Mouse (Mus musculus) gastrocnemius, postnatal 4 days (tissue): ENCODE results near the gene Iqcg. TPM values are rescaled to one million over a fixed set of nuclear protein-coding genes. Genes with fewer than 3 reads are reported as not detected.
"Not testable (repeated sequence)": the region's sequence is repeated elsewhere in the genome, so short reads cannot be mapped to it uniquely, and the experiment has no call there.

Experiments used
- DNase-seq, 2 experiments: peaks; one replicate each; pipeline ENCODE4 v3.0.0; 2021 to 2022; ENCODE audit warnings: low spot score in 2 of 2, mixed read lengths in 2 of 2
- long read RNA-seq, 2 experiments: library from polyadenylated mRNA; stranded (forward); transcript quantifications; one replicate each; pipeline ENCODE4 v2.0.0; 2021
- total RNA-seq, 2 experiments: library from RNA; stranded (reverse); gene quantifications; 2 replicates each; pipeline ENCODE4 v1.2.3; 2021

Iqcg gene
- total RNA-seq, result 1 to 10 TPM; 2.1 to 2.2 TPM
- long read RNA-seq, experiment 1, partial matches to known transcripts, result 2 of 3 reads
- long read RNA-seq, experiment 1, other reads (novel, unspliced or antisense), result 1 of 3 reads
- long read RNA-seq, experiment 2, partial matches to known transcripts, result 0 of 1 reads
- long read RNA-seq, experiment 2, other reads (novel, unspliced or antisense), result 1 of 1 reads

DNA sequence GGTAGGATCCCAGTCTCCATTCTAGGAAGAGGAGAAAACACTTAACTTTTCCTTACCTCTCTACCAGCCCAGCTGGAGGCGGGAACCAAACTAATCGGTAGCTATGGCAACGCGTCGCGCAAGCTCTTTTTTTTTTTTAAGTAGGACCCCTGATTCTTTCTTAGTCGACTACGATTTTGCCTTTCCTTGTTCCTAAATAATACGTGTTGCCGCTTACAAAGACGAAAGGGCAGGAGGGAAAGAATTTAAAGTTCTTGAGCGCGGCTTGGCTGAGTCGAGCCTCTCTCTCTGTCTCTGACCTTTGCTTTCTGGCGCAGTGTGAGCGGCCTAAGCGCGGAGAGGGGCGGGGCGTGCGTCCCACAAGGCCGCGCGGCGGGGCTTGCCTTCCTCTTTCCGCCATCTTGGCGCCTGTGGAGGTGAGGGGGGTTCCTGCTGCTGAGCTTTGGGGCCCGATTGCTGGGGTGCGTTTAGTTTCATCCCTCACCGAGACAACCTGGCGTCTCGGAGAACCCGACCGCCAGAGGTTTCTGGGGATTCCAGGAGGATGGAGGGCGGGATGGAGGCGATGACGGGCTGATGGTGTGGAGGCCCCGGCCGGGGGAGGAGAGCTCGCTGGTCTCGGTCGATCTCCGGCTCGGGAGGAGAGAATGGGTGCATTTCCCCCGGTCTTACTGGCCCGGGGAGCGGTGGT lies at the start of gene Iqcg, which contains the start of gene Rpl35a:
Gene Iqcg (minus strand): TSS at position 124 of the 691 bp plus-strand sequence.
Gene Rpl35a (plus strand): TSS at position 359 of the 691 bp plus-strand sequence.
- peak; percentile 79 to 92 for DNase-seq

DNA sequence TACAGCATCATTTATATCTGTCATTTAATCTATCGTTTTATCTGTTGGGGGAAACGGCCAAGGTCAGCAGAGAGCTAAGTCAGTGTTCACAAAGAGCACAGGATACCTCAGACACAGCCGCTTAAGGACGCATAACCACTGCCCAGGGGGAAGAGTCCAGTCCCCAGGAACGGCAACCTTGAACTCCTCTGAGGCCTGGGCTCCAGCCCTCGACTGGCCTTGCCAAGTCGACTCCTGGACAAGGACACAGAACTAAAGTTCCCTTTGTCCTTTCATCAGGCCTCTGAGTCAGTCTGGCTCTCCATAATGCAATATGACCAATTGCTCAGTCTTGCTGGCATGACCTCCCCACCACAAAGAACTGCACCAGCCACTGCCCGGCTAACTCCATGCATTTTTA lies 29.6 kb upstream of the Iqcg start:
- no peak for DNase-seq

DNA sequence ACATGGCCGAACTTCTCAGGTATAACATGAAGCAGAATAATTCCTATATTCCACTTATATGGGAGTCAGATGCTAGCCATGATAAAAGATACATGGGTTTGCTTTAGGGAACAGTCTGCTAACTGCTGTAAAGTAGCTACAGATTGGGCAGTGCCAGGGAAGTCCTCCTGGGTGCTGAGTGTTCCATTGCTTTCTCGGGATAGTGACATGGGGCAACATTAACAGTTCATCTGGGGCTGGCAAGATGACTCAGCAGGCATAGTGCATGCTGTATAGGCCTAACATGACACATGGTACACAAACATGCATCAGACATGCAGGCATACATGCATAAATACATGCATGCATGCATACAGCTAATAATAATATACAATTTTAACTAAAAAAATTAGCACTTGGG lies 28.0 kb upstream of the Iqcg start:
- no peak for DNase-seq

DNA sequence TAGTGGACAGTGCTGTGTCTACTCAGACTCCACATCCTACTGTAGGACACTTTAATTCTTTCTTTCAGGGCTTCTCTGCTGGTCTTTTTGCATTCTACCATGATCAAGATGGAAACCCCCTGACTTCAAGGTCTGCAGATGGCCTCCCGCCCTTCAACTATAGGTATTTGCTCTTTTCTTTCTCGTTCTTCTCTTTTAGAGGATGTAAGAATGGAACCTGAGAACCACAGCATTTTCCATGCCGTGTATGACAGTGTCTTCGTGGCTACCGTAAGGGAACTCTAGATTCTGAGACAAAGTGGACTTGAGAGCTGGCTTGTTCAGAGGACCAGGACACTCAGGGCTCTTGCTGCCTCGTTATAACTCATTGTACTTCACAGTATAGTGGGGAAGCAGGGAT lies 26.9 kb upstream of the Iqcg start:
- DNase-seq, result no peak

DNA sequence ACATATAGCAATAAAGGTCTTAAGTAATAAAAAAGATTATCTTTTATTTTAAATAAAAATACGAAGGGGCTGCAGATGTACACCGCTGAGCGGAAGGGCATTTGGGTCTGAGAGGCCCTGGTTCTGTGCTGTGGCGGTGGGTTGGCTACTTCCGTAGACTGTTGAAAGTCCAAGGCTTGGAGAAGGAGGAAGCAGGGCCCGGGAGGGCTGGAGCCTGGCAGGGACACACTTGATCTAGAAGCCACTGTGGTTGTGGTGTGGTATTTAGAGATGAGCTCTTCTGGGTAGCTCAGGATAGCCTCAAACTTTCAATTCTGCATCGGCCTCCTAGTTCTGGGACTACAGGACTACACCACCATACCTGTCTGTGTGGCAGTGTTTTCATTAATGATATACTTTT lies 24.0 kb upstream of the Iqcg start:
- DNase-seq, result no peak

DNA sequence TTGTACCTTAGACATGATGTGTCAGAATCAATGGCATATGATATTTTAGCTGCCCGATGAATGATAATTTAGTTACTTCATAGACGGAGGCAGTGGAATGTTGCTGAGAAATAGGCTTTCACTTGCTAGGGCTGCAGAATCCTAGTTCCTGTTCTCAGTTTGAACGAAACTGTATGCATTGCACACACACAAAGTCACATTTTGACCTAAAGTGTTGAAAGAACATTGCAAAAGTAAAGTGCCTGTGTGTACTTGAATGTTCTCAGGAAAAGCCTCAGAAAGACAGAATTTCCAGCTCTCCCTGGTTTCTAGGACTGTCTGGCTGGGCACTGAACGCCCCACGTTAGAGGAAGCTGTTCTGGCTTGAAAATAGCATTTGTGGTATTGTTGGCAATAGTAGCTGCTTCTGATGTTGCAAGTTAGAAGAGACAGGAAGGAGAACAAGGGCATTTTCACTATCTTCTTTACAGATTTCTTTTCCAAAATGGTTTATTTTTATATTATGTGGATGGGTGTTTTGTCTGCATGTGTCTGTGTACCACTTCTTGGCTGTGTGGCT lies 21.1 kb upstream of the Iqcg start:
- no peak for DNase-seq

DNA sequence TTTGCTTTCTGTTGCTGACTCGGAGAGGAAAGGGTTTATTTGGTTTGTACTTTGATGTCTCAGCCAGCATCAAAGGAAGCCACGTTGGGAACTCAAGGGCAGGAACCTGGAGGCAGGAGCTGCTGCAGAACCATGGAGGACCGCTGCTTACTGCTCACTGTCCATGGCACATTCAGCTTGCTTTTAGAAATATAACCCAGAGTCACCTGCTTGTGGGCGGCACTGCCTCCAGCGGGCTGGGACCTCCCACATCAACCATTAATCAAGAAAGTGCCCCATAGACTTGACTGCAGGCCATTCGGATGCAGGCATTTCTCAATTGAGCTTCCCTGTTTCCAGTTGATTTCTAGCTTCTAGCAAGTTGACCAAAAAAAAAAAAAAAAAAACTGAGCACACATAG lies 20.1 kb upstream of the Iqcg start:
- DNase-seq, result no peak

DNA sequence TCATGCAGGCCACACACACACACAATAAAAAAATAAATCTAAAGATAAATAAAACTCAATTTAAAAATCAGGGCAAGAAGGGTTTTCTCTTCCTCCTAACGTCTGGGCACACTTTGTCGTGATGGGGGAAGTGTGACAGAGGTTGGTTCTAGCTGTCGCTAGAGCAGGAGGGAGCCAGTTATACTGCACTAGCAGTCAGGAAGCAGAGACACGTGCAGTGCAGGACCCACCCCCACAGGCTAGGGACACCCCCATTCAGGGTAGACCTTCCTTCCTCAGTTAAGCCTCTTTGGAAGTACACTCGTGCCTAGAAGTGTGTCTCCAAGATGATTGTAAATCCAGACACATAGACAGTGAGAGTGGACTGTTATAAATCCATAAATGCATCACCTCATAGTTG lies 18.9 kb upstream of the Iqcg start:
- no peak for DNase-seq

DNA sequence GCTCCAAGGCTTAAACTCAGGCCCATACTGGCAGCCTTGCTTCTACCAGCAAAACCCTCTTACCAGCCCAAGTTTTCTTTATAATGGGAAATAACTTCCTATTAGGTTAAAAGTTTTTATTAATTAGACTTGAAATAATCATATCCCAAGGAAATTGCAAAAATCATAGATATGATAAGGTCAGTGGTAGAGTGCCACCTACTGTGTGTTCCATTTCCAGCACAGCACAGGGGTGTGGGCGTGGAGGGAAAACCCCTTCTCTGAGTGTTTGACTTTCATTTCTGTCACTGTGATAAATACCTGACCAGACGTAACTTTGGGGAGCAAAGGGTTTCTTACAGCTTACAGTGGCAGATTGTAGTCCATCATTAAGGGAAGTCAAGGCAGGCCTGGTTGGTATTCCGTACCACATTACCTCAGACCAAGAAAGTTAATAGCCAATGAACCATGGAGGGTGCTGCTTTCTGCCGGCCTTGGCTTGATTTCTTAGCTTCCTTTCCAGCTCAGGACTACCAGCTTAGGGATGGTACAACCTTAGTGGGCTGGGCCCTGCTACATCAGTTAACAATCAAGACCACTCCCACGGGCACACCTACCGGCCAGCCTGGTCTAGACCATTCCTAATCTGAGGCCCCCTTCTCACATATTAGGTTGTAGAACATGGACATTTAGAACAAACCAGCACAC lies 17.0 kb upstream of the Iqcg start:
- no peak for DNase-seq

DNA sequence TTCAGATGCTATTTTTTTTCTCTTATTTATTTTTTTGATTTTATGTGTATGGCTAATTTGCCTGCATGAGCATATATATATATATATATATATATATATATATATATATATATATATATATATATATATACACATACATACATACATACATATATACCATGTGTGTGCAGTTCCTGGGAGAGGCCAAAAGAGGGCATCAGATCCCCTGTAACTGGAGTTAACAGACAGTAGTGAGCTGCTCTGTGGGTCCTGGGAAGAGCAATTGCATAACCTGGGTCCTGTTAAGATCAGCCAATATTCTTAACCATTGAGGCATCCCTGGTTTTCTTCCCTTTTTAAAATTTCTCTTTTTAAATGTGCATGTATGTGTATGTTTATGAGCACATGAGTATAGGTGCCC lies 14.9 kb upstream of the Iqcg start:
- no peak for DNase-seq

DNA sequence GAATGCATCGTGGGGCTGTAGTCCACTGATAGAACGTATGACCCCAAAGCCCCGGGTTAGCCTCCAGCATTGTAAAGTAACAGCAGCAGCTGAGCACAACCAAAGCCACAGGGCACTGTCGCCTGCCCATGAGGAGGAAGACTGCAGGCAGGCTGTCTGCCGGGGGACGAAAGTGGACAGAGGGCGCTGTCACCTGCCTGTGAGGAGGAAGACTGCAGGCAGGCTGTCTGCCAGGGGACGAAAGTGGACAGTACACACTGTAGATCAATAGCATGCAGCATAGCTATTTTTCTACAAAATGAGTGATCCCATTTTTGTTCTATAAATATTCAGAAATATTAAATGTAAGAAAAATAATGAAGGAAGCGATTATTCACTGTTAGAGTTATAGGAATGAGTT lies 8.6 kb upstream of the Iqcg start:
- no peak for DNase-seq

DNA sequence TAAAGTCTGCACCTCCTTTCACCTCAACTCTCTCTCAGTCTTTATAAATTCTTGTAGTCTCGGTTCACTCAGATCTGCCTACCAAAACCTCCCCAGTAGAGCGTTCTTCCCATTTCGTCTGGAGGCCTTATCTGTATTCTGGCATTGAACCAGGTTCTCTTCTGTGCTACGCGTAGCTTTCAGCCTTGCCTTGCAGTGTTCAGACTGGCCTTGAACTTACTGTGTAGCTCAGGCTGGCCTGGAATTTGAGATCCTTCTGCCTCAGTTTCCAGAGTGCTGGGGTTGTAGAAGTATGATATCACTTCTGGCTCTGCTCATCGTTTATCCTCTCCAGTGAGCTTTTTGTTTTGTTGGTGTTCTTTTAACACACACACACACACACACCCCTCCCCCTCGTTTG lies 7.2 kb upstream of the Iqcg start:
- no peak for DNase-seq

DNA sequence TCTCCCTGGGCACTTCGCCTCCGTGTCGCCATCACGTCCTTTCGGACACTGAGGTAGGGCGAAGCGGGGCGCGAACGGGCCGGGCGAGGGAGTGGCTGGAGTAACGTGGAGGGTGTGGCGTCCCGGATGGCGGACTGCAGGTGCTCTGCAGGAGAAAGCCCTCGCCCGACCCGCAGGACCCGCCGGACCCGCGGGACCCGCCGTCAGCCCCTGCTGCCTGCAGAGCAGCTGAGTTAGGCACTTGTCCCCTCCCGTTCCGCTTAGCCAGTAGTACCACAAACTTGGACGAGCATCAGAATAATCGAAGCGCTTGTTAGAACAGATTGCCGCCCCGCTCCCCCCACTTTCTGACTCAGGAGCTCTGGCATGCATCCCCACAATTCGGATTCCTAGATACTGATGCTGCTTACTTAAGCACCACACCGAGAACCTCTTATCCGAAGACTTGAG lies 6.7 kb upstream of the Iqcg start:
- peak in 1 of 2 experiments; percentile 46 for DNase-seq

DNA sequence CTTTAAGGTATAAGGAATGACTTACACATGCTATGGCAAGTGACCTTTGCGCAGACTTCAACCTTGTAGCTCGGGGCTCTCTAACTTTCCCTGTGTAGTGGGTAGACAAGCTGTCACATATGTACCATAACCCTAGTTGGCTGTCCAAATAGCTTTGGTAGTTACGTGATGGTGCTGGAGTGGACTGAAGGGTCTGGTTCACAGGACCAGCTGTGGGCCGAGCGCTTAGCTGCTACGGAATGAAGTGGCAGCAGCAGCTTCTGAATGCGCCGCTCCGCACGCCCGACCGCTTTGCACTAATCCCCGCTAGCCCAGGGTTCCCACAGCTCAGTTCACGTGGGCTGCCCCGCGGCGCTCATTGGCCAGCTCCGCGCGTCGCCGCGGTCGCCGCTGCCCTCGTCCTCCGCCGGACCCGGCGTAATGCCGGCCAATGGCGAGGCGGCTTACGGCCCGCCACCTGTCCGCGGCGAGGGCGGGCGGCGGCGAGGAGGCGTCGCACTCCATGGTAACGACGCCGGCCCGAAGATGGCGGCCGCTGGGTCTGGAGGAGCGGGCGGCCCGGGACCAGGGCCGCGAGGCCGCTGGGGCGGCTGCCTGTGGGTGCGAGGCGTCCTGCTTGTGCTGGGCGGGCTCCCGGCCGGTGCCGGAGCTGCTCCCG lies 6.1 kb upstream of the Iqcg start, which contains the start of gene Lmln:
Gene Lmln (plus strand): TSS at position 498 of the 658 bp plus-strand sequence.
- peak; percentile 79 to 88 for DNase-seq

DNA sequence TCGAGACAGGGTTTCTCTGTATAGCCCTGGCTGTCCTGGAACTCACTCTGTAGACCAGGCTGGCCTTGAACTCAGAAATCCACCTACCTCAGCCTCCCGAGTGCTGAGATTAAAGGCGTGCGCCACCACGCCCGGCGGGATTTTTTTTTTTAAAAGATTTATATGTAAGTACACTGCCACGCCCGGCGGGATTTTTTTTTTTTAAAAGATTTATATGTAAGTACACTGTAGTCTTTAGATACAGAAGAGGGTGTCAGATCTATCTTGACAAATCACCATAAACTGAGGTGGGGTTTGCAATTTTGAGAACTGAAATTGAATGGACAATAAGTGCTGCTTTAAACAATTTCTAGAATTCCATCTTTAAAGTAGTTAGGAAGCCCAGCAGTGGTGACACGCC lies 5.4 kb upstream of the Iqcg start:
- no peak for DNase-seq

DNA sequence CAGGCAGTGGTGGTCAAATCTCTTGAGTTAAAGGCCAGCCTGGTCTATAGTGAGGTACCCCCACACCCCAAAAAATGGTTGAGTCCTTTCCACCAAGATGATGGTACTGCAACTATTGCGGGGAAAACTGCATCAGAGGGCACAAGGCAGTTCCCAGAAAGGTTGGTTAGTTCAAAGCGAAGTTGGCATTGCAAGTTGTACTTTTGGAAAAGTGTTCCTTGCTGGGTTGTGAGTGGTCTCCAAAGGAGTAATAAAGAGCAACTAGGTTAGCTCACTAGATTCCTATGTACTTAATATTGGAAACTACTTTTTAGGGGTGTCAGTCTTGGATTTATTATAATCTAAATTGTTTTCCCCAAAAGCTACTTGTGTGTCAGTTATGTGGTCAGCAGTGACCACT lies 4.9 kb upstream of the Iqcg start:
- no peak for DNase-seq

DNA sequence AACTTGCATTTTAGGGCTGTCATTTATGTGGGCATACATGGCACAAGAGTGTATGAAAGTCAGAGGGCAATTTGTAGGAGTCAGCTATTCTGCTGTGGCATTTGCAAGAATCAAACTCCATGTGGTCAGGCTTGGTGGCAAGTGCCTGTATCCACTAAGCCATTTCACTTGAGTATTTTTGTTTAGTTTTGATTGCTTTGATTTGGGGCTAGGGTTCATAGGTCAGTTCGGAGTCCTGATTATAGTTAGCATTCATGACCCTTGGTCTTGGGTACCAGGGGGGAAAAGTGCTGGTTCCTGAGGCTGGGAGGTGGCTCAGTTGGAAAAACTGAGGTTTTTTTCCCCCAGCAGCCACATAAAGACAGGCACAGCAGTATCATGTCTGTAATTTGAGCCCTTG lies 3.5 kb upstream of the Iqcg start:
- no peak for DNase-seq

DNA sequence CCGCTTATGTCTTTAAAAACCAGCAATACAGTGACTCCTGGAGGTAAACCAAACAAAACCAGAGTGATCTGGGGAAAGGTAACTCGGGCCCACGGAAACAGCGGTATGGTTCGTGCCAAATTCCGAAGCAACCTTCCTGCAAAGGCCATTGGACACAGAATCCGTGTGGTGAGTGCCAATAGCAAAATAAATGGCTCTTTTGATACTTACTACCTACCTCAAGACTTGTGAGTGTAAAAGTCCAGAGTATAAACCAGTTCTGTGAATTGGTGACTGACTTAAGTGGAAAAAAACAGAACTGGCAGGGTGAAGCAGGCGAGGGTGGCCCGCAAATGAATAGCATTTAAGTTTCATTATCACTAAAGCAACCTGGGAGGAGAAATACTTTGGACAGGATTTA lies 2.6 kb upstream of the Iqcg start:
- not testable (repeated sequence) for DNase-seq

DNA sequence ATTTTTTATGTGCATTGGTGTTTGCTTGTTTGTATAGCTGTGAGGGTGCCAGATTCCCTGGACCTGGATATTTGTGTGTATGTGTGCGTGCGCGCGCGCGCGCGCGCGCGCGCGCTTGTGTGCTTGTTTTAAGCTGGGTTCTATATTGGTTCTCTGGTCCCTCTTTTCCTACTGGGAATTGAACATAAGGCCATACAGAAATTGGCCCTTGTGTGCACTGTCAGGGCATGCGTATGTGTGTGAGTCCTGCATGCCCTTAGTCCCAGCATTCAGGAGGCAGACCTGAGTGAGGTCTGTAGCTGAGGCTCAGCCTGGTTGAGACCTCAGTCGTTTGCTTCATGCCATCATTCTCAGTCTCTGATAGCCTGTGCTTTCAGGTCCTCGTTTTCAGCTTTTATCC lies 2.0 kb upstream of the Iqcg start:
- DNase-seq, result no peak

DNA sequence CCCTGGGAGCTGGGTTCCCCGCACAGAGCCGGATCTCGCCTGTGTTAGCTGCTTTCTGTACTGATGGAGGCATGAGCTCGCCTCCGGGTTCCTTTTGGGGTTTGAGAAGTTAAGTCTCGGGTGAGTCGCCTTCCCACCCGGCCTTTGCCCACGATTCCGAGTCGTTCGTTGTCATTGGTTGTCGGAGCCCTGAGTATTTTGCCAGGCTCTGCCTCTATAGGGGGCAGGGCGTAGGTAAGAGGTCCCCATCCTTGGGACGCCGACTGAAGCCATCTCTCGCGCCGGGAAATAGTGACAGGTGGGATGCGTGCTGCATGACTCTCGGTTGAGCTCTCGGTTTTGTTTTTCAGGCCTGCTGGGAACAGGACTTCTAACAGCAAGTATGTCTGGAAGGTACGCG lies 768 bp upstream of the Iqcg start:
- DNase-seq, result peak in 1 of 2 experiments; percentile 40

DNA sequence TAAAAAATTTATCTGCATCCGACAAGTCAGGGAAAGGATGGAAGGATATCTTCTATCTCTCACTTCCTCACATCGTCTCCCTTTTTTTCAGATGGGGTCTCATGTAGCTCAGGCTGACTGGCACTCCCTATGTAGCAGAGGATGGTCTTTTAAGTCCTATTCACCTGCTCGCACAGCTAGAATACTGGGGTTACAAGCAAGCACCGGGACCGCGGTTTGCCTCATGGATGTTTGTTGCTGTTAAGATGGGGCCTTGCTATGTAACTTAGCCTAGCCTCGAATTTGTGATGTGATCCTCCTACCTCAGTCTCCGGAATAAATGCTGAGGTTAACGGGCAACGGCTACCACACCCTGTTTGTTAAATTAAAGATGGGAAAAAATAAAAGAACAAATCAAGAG lies 363 bp downstream of the Iqcg start:
- no peak for DNase-seq

DNA sequence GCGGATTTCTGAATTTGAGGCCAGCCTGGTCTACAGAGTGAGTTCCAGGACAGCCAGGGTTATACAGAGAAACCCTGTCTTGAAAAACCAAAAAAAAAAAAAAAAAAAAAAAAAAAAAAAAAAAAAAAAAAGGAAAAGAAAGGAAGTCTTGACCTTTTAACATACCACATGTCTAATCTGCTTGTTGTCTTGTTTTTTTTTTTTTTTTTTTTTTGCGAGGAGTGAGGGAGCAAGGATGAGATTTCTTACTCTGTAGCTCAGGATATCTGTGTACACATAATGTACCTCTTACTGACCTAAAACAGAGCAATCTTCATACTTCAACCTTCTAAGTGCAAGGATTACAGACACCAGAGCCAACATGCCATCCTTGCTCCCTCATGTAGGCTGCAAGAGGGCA lies 1.1 kb downstream of the Iqcg start:
- DNase-seq, result not testable (repeated sequence)
